Mouse (Mus musculus): ENCODE measurements around the gene Ntn4.
"Not testable (repeated sequence)": the region's sequence is repeated elsewhere in the genome, so short reads cannot be mapped to it uniquely, and the experiment has no call there.

Ntn4 gene

GRCm38 (mm10) chr10:93685416-93685815 lies 44.9 kb downstream of the Ntn4 start:
- not testable (repeated sequence) for DNase-seq

- DNase-seq, result no peak
Observed at GRCm38 (mm10) chr10:93686579-93686978, 46.1 kb downstream of the Ntn4 start.

GRCm38 (mm10) chr10:93687781-93688180 lies 47.3 kb downstream of the Ntn4 start:
- DNase-seq, result no peak

- DNase-seq, result no peak
Observed at GRCm38 (mm10) chr10:93688306-93689171, 48.1 kb downstream of the Ntn4 start.

- no peak for DNase-seq
Observed at GRCm38 (mm10) chr10:93691344-93691743, 50.9 kb downstream of the Ntn4 start.

GRCm38 (mm10) chr10:93695043-93695791 lies 54.7 kb downstream of the Ntn4 start:
- DNase-seq, result no peak

GRCm38 (mm10) chr10:93696001-93696400 lies 55.5 kb downstream of the Ntn4 start:
- no peak for DNase-seq

- DNase-seq, result no peak
Observed at GRCm38 (mm10) chr10:93697866-93698483, 57.5 kb downstream of the Ntn4 start.

- no peak for DNase-seq
Observed at GRCm38 (mm10) chr10:93699689-93700478, 59.4 kb downstream of the Ntn4 start.

- DNase-seq, result no peak
Observed at GRCm38 (mm10) chr10:93700589-93701363, 60.3 kb downstream of the Ntn4 start.

- no peak for DNase-seq
Observed at GRCm38 (mm10) chr10:93703946-93704345, 63.5 kb downstream of the Ntn4 start.

GRCm38 (mm10) chr10:93707149-93708075 lies 66.9 kb downstream of the Ntn4 start:
- DNase-seq, result no peak

- no peak for DNase-seq
Observed at GRCm38 (mm10) chr10:93708076-93708473, 67.6 kb downstream of the Ntn4 start.

- no peak for DNase-seq
Observed at GRCm38 (mm10) chr10:93708515-93708914, 68.0 kb downstream of the Ntn4 start.

- DNase-seq, result no peak
Observed at GRCm38 (mm10) chr10:93709536-93709935, 69.1 kb downstream of the Ntn4 start.

- DNase-seq, result no peak
Observed at GRCm38 (mm10) chr10:93721625-93722337, 81.3 kb downstream of the Ntn4 start.

- no peak for DNase-seq
Observed at GRCm38 (mm10) chr10:93723942-93724542, 83.6 kb downstream of the Ntn4 start.

- DNase-seq, result no peak
Observed at GRCm38 (mm10) chr10:93728131-93728530, 87.7 kb downstream of the Ntn4 start.

- DNase-seq, result no peak
Observed at GRCm38 (mm10) chr10:93730514-93730913, 90.0 kb downstream of the Ntn4 start.

GRCm38 (mm10) chr10:93731248-93731691 lies 90.8 kb downstream of the Ntn4 start:
- DNase-seq, result no peak

All from layer of hippocampus, adult 9-11 months (tissue).